Mouse (Mus musculus) stomach, embryonic 16.5 days (tissue): Measurements from ENCODE around the gene Fabp3. TPM values are rescaled to one million over a fixed set of nuclear protein-coding genes. Genes with fewer than 3 reads are reported as not detected.

Experiments
- ATAC-seq: fragments of 200-750 bp; cut with Nextera tagmentation; 2 replicates; pipeline ENCODE4 v1.8.0; 2017; ENCODE audit warnings: moderate number of reproducible peaks, moderate TSS enrichment; ENCODE audit not compliant: insufficient read depth, low FRiP score
- H3K27ac ChIP-seq: fragments of 300-500 bp; sonication (generic); 2 replicates; pipeline ENCODE4 v1.5.1; 2014; ENCODE audit warnings: low read length
- H3K27me3 ChIP-seq: fragments of 300-500 bp; sonication (generic); 2 replicates; pipeline ENCODE4 v1.6.1; 2014; ENCODE audit warnings: low read length, control low read depth, mixed read lengths; ENCODE audit not compliant: control insufficient read depth, insufficient read depth
- H3K36me3 ChIP-seq: fragments of 300-500 bp; sonication (generic); 2 replicates; pipeline ENCODE4 v1.6.1; 2014; ENCODE audit warnings: low read length; ENCODE audit not compliant: control insufficient read depth, insufficient read depth
- H3K4me1 ChIP-seq: fragments of 300-500 bp; sonication (generic); 2 replicates; pipeline ENCODE4 v1.6.1; 2014; ENCODE audit warnings: low read length, control low read depth, mixed read lengths; ENCODE audit not compliant: control insufficient read depth, insufficient read depth
- H3K4me2 ChIP-seq: fragments of 300-500 bp; sonication (generic); 2 replicates; pipeline ENCODE4 v1.6.1; 2014; ENCODE audit warnings: low read depth, low read length, mixed read lengths
- H3K4me3 ChIP-seq: fragments of 300-500 bp; sonication (generic); replicated peaks from 2 replicates; pipeline ENCODE4 v1.5.1; 2014; ENCODE audit warnings: mild to moderate bottlenecking, low read length
- H3K9ac ChIP-seq: fragments of 300-500 bp; sonication (generic); 2 replicates; pipeline ENCODE4 v1.6.1; 2014; ENCODE audit warnings: low read length
- H3K9me3 ChIP-seq: fragments of 300-500 bp; sonication (generic); replicated peaks from 2 replicates; pipeline ENCODE4 v1.6.1; 2016; ENCODE audit warnings: low read length, control low read depth; ENCODE audit not compliant: control insufficient read depth
- WGBS: fragments of 180-500 bp; shearing (Covaris S2); extraction: QIAGEN DNeasy Blood & Tissue Kit; methylation state at CpG from one replicate; pipeline ENCODE4 v1.1.7; 2014; 5-methylcytosine and 5-hydroxymethylcytosine counted together
- polyA plus RNA-seq: library from polyadenylated mRNA; unstranded; fragments of >200 nt; fragmentation: Nextera tagmentation; extraction: Ambion mirVana; gene quantifications from 2 replicates; pipeline ENCODE4 v1.2.1, GENCODE M21; 2015

Fabp3 gene
- polyA plus RNA-seq, 1 experiment from 2014 or later, result 32.4 TPM

- no peaks in the 10 kb centered on the region; the same call in 1 of the 2 replicates for H3K27me3 ChIP-seq
- WGBS, result 79% methylated on average over 9 of the region's 9 CpGs
- H3K4me2 ChIP-seq, result no peak overlapping the region
- no peaks in the 10 kb centered on the region for H3K36me3 ChIP-seq
- no peak overlapping the region for H3K9ac ChIP-seq
- H3K4me1 ChIP-seq, result no peaks in the 10 kb centered on the region
- no peak overlapping the region for H3K27ac ChIP-seq
- H3K9me3 ChIP-seq, result no peaks in the 10 kb centered on the region
- H3K4me3 ChIP-seq, result no peak overlapping the region
- ATAC-seq, result no peak
Observed at GRCm38 (mm10) chr4:130283826-130284225, 24.6 kb upstream of the Fabp3 start.

- H3K9me3 ChIP-seq, result no peaks in the 10 kb centered on the region
- H3K4me2 ChIP-seq, result no peak overlapping the region
- WGBS, result 42% methylated on average over 3 of the region's 3 CpGs
- H3K27ac ChIP-seq, result no peak overlapping the region
- no peaks in the 10 kb centered on the region for H3K36me3 ChIP-seq
- H3K4me3 ChIP-seq, result no peak overlapping the region
- H3K9ac ChIP-seq, result no peak overlapping the region
- ATAC-seq, result no peak
- H3K27me3 ChIP-seq, result no peaks in the 10 kb centered on the region; the same call in 1 of the 2 replicates
- no peaks in the 10 kb centered on the region for H3K4me1 ChIP-seq
Observed at GRCm38 (mm10) chr4:130286531-130286930, 21.9 kb upstream of the Fabp3 start.

- H3K36me3 ChIP-seq, result no peaks in the 10 kb centered on the region
- H3K27ac ChIP-seq, result no peak overlapping the region
- no peak for ATAC-seq
- WGBS, result 69% methylated on average over 3 of the region's 3 CpGs
- H3K4me3 ChIP-seq, result no peak overlapping the region
- no peaks in the 10 kb centered on the region; the same call in 1 of the 2 replicates for H3K27me3 ChIP-seq
- no peak overlapping the region for H3K9ac ChIP-seq
- H3K4me2 ChIP-seq, result no peak overlapping the region
- no peaks in the 10 kb centered on the region for H3K4me1 ChIP-seq
- H3K9me3 ChIP-seq, result no peaks in the 10 kb centered on the region
Observed at GRCm38 (mm10) chr4:130289824-130290223, 18.6 kb upstream of the Fabp3 start.

GRCm38 (mm10) chr4:130292271-130292670 is 16.1 kb upstream of the Fabp3 start:
- under 1% methylated on average over 4 of the region's 4 CpGs for WGBS
- no peak overlapping the region for H3K4me3 ChIP-seq
- 0 out of 2 replicates have a peak, but pooled peaks have one; percentile 10 for ATAC-seq

GRCm38 (mm10) chr4:130294513-130294912 is 13.9 kb upstream of the Fabp3 start:
- no peak overlapping the region for H3K4me2 ChIP-seq
- WGBS, result 82% methylated on average over 8 of the region's 8 CpGs
- no peak for ATAC-seq

More at GRCm38 (mm10) chr4:130292271-130292670, 16.1 kb upstream of the Fabp3 start:
- Histone ChIP-seq H3K9me3 (no peaks in the 10 kb centered on the region), H3K4me2 (no peak overlapping the region), H3K27ac (no peak overlapping the region), H3K9ac (no peak overlapping the region), H3K27me3 (no peaks in the 10 kb centered on the region; the same call in 1 of the 2 replicates), H3K36me3 (no peaks in the 10 kb centered on the region), H3K4me1 (peaks cover 11% of the 10 kb centered on the region; the same call in 1 of the 2 replicates)

GRCm38 (mm10) chr4:130295047-130295745 is 13.2 kb upstream of the Fabp3 start:
- H3K36me3 ChIP-seq, result no peaks in the 10 kb centered on the region
- no peaks in the 10 kb centered on the region; the same call in 1 of the 2 replicates for H3K27me3 ChIP-seq
- peak overlapping the region; percentile 20; the same call in 1 of the 2 replicates for H3K4me2 ChIP-seq
- 41% methylated on average over 23 of the region's 23 CpGs for WGBS
- H3K27ac ChIP-seq, result peak overlapping the region; percentile 17; the same call in 1 of the 2 replicates
- peak overlapping the region; percentile 4; the same call in 1 of the 2 replicates for H3K9ac ChIP-seq
- H3K9me3 ChIP-seq, result no peaks in the 10 kb centered on the region
- no peak overlapping the region for H3K4me3 ChIP-seq
- peaks cover 11% of the 10 kb centered on the region; the same call in 1 of the 2 replicates for H3K4me1 ChIP-seq
- peak; percentile 56; the same call in 1 of the 2 replicates for ATAC-seq

More at GRCm38 (mm10) chr4:130294513-130294912, 13.9 kb upstream of the Fabp3 start:
- peaks cover 11% of the 10 kb centered on the region; the same call in 1 of the 2 replicates for H3K4me1 ChIP-seq
- H3K36me3 ChIP-seq, result no peaks in the 10 kb centered on the region
- H3K9me3 ChIP-seq, result no peaks in the 10 kb centered on the region
- no peak overlapping the region for H3K27ac ChIP-seq
- H3K4me3 ChIP-seq, result no peak overlapping the region
- no peak overlapping the region for H3K9ac ChIP-seq
- no peaks in the 10 kb centered on the region; the same call in 1 of the 2 replicates for H3K27me3 ChIP-seq

GRCm38 (mm10) chr4:130296243-130296965 is 12.0 kb upstream of the Fabp3 start:
- no peak for ATAC-seq
- whole genome bisulfite sequencing, result 82% methylated on average over 13 of the region's 13 CpGs

GRCm38 (mm10) chr4:130297123-130297529 is 11.3 kb upstream of the Fabp3 start:
- Histone ChIP-seq H3K4me2 (no peak overlapping the region), H3K27me3 (no peaks in the 10 kb centered on the region), H3K9ac (no peak overlapping the region), H3K36me3 (no peaks in the 10 kb centered on the region), H3K9me3 (no peaks in the 10 kb centered on the region), H3K4me3 (no peak overlapping the region), H3K4me1 (peaks cover 11% of the 10 kb centered on the region; the same call in 1 of the 2 replicates), H3K27ac (no peak overlapping the region)
- ATAC-seq, result peak; percentile 51
- WGBS, result 18% methylated on average over 13 of the region's 13 CpGs

More at GRCm38 (mm10) chr4:130296243-130296965, 12.0 kb upstream of the Fabp3 start:
- H3K4me2 ChIP-seq, result no peak overlapping the region
- H3K36me3 ChIP-seq, result no peaks in the 10 kb centered on the region
- H3K9me3 ChIP-seq, result no peaks in the 10 kb centered on the region
- H3K4me3 ChIP-seq, result no peak overlapping the region
- H3K9ac ChIP-seq, result no peak overlapping the region
- no peaks in the 10 kb centered on the region for H3K27me3 ChIP-seq
- no peak overlapping the region for H3K27ac ChIP-seq
- H3K4me1 ChIP-seq, result peaks cover 11% of the 10 kb centered on the region; the same call in 1 of the 2 replicates
